Mouse (Mus musculus) E14TG2a.4 (cell line): ENCODE measurements around the gene Fbxo8.

Source experiments
- H3K27me3 ChIP-seq: 2 replicates; pipeline ENCODE4 v1.6.1; 2014; ENCODE audit warnings: low read length, control low read depth; ENCODE audit not compliant: insufficient read depth
- H3K36me3 ChIP-seq: 2 replicates; pipeline ENCODE4 v1.6.1; 2014; ENCODE audit warnings: low read length, control low read depth; ENCODE audit not compliant: insufficient read depth
- H3K4me1 ChIP-seq: replicated peaks from 2 replicates; pipeline ENCODE4 v1.6.1; 2014; ENCODE audit warnings: low read depth, low read length, control low read depth
- H3K4me3 ChIP-seq: replicated peaks from 2 replicates; pipeline ENCODE4 v1.5.1; 2014; ENCODE audit warnings: mild to moderate bottlenecking, low read length
- H3K9me3 ChIP-seq: 2 replicates; pipeline ENCODE4 v1.6.1; 2014; ENCODE audit warnings: low read length, control low read depth
- CTCF ChIP-seq: conservative IDR thresholded peaks from 2 replicates; pipeline ENCODE4 v1.5.1; 2014; ENCODE audit warnings: low read length
- NANOG ChIP-seq: IDR thresholded peaks from 2 replicates; pipeline ENCODE4 v1.6.1; 2014; ENCODE audit warnings: borderline replicate concordance, low read length, mixed read lengths
- POU5F1 ChIP-seq: IDR thresholded peaks from 2 replicates; pipeline ENCODE4 v1.6.1; 2014; ENCODE audit warnings: low read length, borderline replicate concordance

The Fbxo8 gene

DNA sequence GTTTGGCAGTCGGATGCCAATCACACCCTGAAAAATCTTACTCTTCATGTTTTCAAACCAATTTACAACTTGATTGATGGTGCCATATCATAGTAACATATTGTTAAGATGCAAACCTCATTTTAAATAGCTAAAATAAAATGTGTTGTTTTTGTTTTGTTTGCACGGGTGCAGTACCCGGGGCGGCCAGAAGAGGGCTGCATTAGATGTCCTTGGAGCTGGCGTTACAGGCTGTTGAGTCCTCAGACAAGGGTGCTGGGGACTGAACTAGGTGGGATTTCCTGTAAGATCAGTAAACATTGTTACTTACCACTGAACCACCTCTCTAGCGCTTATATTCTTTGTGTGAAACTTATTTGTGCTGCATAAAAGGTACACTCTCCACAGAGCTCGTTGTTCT is 65.4 kb downstream of the Fbxo8 start:
- H3K36me3 ChIP-seq, result no peaks in the 10 kb centered on the region
- no peak for TF ChIP-seq POU5F1
- TF ChIP-seq CTCF, result peak; percentile 99
- H3K4me3 ChIP-seq, result no peak overlapping the region
- peaks cover 12% of the 10 kb centered on the region for H3K4me1 ChIP-seq
- H3K9me3 ChIP-seq, result no peaks in the 10 kb centered on the region
- peaks cover 11% of the 10 kb centered on the region for H3K27me3 ChIP-seq

DNA sequence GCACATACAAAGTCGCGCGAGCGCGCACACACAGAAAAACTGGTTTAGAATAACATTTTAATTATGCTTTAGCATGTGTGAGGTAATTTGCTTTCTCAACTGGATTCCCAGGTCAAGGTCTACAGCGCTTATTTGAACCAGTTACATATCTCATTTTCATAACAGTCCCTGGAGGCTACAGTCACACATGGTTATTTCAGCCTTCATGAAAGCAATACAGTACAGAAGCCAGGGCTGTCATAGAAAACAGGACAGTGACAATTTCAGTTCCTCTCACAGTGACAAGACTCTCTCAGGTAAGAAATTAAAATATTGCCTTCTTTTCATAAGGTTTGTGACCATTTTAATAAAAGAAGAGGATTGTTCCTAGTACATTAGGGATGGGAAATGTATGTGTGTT is 66.4 kb downstream of the Fbxo8 start:
- TF ChIP-seq POU5F1 (no peak), NANOG (no peak), CTCF (no peak)
- no peak overlapping the region for H3K4me3 ChIP-seq
- H3K4me1 ChIP-seq, result peaks cover 12% of the 10 kb centered on the region
- H3K9me3 ChIP-seq, result no peaks in the 10 kb centered on the region
- H3K36me3 ChIP-seq, result no peaks in the 10 kb centered on the region
- peaks cover 11% of the 10 kb centered on the region for H3K27me3 ChIP-seq

DNA sequence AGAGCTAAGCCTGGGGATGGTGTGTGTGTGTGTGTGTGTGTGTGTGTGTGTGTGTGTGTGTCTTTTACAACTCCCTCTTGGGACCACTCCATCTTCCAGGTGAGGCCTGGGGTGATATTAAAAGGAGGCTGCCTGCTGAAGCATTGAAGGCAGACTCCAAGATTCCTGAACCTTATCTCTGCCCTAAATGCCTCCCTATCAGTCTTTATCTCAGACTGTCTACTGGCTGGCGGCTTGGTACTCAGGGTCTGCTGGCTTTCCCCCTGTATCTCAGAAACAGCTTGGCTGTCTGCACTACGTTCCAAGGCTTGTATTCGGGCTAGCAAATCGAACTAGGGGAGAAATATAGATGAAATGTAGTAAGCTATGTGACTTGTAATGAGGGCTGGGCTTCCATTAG is 68.2 kb downstream of the Fbxo8 start:
- Histone ChIP-seq H3K36me3 (no peaks in the 10 kb centered on the region), H3K4me1 (peaks cover 27% of the 10 kb centered on the region), H3K4me3 (no peak overlapping the region), H3K27me3 (peaks cover 20% of the 10 kb centered on the region), H3K9me3 (no peaks in the 10 kb centered on the region)
- TF ChIP-seq POU5F1, result no peak
- TF ChIP-seq NANOG, result no peak
- TF ChIP-seq CTCF, result no peak

DNA sequence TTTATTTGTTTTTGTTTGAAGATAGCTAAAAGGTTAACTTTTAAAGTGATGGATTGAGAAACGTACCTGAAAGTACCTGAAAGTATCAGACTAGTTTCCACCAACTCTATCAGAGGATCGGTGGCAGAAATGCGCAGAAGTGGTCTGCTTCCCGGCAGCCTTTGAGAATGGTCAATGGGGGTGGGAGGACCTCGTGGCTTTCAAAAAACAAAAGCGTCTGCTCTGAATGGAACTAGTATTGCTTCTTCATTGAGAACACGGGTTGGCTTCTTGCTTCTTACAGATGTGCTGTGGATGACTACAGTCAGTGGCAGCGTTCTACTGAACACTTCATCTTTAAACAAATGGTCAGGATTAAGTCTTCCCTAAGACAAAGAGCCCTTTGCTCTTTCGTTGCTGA is 68.7 kb downstream of the Fbxo8 start:
- H3K4me3 ChIP-seq, result peak overlapping the region; percentile 24; the same call in 1 of the 2 replicates
- H3K4me1 ChIP-seq, result peaks cover 27% of the 10 kb centered on the region
- H3K27me3 ChIP-seq, result peaks cover 25% of the 10 kb centered on the region
- TF ChIP-seq NANOG, result no peak
- no peak for TF ChIP-seq CTCF
- no peak for TF ChIP-seq POU5F1
- no peaks in the 10 kb centered on the region for H3K36me3 ChIP-seq
- H3K9me3 ChIP-seq, result no peaks in the 10 kb centered on the region

DNA sequence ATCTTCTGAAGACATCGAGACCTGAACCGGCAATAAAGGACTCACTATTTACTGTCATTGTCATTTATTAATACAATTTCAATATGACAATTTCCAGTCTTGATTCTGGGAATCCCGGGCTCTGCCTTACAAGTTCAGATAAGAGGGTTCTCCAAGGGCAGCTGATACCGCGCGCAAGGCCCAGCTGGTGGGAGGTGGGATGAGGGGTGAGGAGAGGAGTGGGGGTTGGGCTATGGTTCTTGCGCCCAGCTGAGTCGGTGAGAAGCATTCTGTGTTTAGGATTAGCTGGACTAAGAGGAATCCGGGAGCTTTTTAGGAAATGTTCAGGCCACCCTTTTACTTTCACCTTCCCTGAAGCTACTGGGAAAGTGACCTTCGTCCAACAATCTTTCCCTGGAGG is 69.8 kb downstream of the Fbxo8 start:
- H3K4me1 ChIP-seq, result peaks cover 24% of the 10 kb centered on the region
- H3K9me3 ChIP-seq, result no peaks in the 10 kb centered on the region
- peaks cover 30% of the 10 kb centered on the region for H3K27me3 ChIP-seq
- TF ChIP-seq CTCF, result no peak
- no peak for TF ChIP-seq POU5F1
- TF ChIP-seq NANOG, result no peak
- no peaks in the 10 kb centered on the region for H3K36me3 ChIP-seq
- no peak overlapping the region for H3K4me3 ChIP-seq

DNA sequence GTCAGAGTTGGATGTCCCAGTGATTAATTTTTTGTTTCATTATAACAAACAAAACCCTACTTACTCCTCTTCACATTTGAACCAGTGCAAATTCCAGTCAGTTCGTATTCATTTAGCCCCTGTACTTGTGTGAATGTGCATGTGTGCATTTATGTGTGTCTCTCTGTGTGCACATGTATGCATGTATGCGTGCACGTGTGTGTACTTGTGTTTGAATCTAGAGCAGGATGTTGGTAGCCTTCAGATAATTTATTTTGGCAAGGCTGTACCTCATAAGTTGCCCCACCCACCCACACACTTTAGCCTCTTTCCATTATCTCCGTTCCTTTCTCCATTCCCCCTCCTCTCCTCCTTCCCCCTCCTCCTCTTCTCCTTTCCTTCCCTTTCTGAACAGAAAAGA is 70.2 kb downstream of the Fbxo8 start:
- TF ChIP-seq POU5F1 (no peak), CTCF (no peak), NANOG (no peak)
- Histone ChIP-seq H3K4me3 (no peak overlapping the region), H3K36me3 (no peaks in the 10 kb centered on the region), H3K9me3 (no peaks in the 10 kb centered on the region), H3K4me1 (peaks cover 24% of the 10 kb centered on the region), H3K27me3 (peaks cover 30% of the 10 kb centered on the region)

DNA sequence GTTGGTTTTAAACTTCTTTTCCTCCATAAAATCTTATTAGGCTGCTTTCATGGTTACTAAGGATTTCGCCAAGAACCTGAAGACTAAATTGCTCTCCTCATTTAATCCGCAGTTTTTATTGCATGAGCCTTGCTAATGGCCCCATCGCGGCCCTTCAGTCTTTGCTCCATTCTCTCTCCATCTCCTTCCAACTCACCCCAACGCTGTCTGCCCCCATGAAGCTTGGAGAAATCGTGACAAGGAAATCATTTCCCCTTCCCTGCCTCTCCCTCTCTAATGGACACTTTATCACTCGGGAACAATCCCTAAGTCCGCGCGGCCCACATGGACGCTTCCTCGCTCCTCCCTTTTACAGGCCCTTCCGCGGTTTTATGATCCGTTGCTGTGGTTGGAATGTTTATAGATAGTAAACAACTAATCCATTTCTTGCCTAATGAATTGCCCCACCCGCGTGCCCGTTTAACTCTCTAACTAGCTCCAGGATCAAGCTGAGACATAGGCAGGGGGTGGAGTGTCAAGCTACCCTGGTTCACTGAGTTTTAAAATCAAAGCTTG is 71.7 kb downstream of the Fbxo8 start:
- Histone ChIP-seq H3K36me3 (no peaks in the 10 kb centered on the region), H3K9me3 (no peaks in the 10 kb centered on the region), H3K4me1 (peaks cover 24% of the 10 kb centered on the region), H3K4me3 (peak overlapping the region; percentile 39), H3K27me3 (peaks cover 30% of the 10 kb centered on the region)
- TF ChIP-seq NANOG (no peak), POU5F1 (no peak), CTCF (no peak)

DNA sequence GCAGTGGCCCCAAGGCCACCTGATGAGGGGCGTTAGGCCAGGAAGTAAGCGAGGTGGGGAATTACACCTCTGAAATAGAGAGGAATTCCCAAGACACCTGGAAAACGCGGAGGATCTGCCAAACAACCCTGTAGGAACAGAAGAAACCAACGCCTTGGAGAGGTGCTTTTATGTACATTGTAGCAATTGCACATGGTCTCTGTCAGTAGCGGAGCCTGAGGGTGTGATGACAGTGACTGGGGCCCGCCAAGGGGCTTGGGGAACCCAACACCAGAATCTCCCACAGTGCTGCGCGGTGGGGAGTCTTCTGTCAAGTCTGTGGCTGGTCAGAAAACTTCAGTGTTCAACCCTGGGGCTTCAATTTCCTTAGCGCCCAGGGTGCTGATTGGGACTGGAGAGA is 72.5 kb downstream of the Fbxo8 start:
- Histone ChIP-seq H3K4me1 (peaks cover 24% of the 10 kb centered on the region), H3K27me3 (peaks cover 30% of the 10 kb centered on the region), H3K9me3 (no peaks in the 10 kb centered on the region), H3K4me3 (peak overlapping the region; percentile 39), H3K36me3 (no peaks in the 10 kb centered on the region)
- no peak for TF ChIP-seq NANOG
- TF ChIP-seq CTCF, result no peak
- TF ChIP-seq POU5F1, result no peak

DNA sequence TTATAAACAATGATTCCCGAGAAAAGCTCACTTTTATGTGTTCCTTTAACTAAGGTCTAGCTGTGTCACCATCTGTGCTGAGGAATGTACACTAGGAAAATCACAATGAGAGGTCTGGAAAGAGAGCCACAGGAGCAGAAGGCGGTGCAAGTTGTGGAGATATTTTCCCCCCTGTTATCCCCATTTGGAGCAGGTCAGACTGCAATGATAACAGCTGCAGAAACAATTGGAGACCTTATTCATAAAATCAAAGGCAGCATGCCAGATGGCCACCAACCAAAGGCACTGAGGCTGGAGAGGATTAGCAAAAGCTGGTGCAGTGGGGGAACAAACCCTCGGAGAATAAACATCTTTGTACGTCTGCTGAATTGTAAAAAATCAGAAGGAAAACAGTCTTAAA is 78.3 kb downstream of the Fbxo8 start:
- H3K4me3 ChIP-seq, result no peak overlapping the region
- TF ChIP-seq POU5F1, result no peak
- TF ChIP-seq CTCF, result no peak
- TF ChIP-seq NANOG, result no peak
- H3K9me3 ChIP-seq, result no peaks in the 10 kb centered on the region
- H3K27me3 ChIP-seq, result peaks cover 9% of the 10 kb centered on the region
- H3K36me3 ChIP-seq, result no peaks in the 10 kb centered on the region
- H3K4me1 ChIP-seq, result no peaks in the 10 kb centered on the region; the same call in 1 of the 2 replicates

DNA sequence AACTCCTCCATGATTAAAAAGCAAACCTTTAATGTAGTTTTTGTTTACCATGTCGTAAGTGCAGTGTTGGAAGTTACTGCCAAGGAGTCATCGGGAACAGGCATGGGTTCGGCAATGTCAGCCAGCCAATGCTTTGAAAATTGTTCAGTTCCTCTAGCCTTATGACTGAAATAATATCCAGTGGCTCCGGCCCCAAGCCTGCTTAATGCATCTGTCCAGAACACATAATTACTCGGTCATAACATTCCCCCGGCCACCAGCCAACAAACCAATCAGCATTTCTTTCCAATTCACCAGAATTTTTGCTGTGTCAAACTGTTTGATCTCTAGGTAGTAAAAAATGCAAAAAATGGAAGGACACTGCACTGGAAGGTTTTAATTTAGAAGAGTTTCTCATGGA is 88.4 kb downstream of the Fbxo8 start:
- H3K36me3 ChIP-seq, result no peaks in the 10 kb centered on the region
- H3K4me3 ChIP-seq, result no peak overlapping the region
- no peaks in the 10 kb centered on the region for H3K27me3 ChIP-seq
- H3K4me1 ChIP-seq, result no peaks in the 10 kb centered on the region
- H3K9me3 ChIP-seq, result no peaks in the 10 kb centered on the region
- TF ChIP-seq NANOG (no peak), CTCF (no peak), POU5F1 (no peak)
